Mouse (Mus musculus) embryonic facial prominence, embryonic 10.5 days (tissue): ENCODE results near the gene Cldnd1. TPM values are rescaled to one million over a fixed set of nuclear protein-coding genes. Genes with fewer than 3 reads are reported as not detected.

Experiments used
- DNase-seq: peaks from one replicate; pipeline ENCODE4 v3.0.0-alpha.2; 2017; ENCODE audit warnings: low spot score
- H3K27ac ChIP-seq: fragments of 300-500 bp; sonication (generic); replicated peaks from 2 replicates; pipeline ENCODE4 v1.5.1; 2016; ENCODE audit warnings: mild to moderate bottlenecking
- H3K27me3 ChIP-seq: fragments of 300-500 bp; sonication (generic); replicated peaks from 2 replicates; pipeline ENCODE4 v1.6.1; 2016; ENCODE audit warnings: low read depth, mild to moderate bottlenecking; ENCODE audit not compliant: poor library complexity, severe bottlenecking
- H3K36me3 ChIP-seq: fragments of 300-500 bp; sonication (generic); replicated peaks from 2 replicates; pipeline ENCODE4 v1.6.1; 2016; ENCODE audit warnings: mild to moderate bottlenecking, moderate library complexity
- H3K4me1 ChIP-seq: fragments of 300-500 bp; sonication (generic); 2 replicates; pipeline ENCODE4 v1.6.1; 2016
- H3K4me3 ChIP-seq: fragments of 300-500 bp; sonication (generic); 2 replicates; pipeline ENCODE4 v1.5.1; 2016; ENCODE audit warnings: mild to moderate bottlenecking, moderate library complexity
- H3K9me3 ChIP-seq: fragments of 300-500 bp; sonication (generic); 2 replicates; pipeline ENCODE4 v1.6.1; 2016; ENCODE audit warnings: mild to moderate bottlenecking
- WGBS: fragments of 180-500 bp; shearing (Covaris S2); methylation state at CpG from one replicate; pipeline ENCODE4 v1.1.7; 2016; 5-methylcytosine and 5-hydroxymethylcytosine counted together
- polyA plus RNA-seq: library from polyadenylated mRNA; unstranded; fragments of >200 nt; fragmentation: Nextera tagmentation; extraction: Ambion mirVana; gene quantifications from 2 replicates; pipeline ENCODE4 v1.2.1, GENCODE M21; 2016

The Cldnd1 gene
- polyA plus RNA-seq, 1 experiment from 2014 or later = 105 TPM

GRCm38 (mm10) chr16:58697261-58697660 is 30.4 kb upstream of the Cldnd1 start:
- H3K36me3 ChIP-seq = no peaks in the 10 kb centered on the region
- DNase-seq = no peak
- H3K4me3 ChIP-seq = no peak overlapping the region
- no peaks in the 10 kb centered on the region for H3K27me3 ChIP-seq
- no peak overlapping the region for H3K27ac ChIP-seq
- H3K4me1 ChIP-seq = peaks cover 3% of the 10 kb centered on the region; the same call in 1 of the 2 replicates
- 92% methylated on average over 1 of the region's 1 CpGs for WGBS
- no peaks in the 10 kb centered on the region for H3K9me3 ChIP-seq

- Histone ChIP-seq H3K27me3 (no peaks in the 10 kb centered on the region), H3K36me3 (no peaks in the 10 kb centered on the region), H3K4me3 (no peak overlapping the region), H3K4me1 (peaks cover 13% of the 10 kb centered on the region), H3K27ac (no peak overlapping the region), H3K9me3 (no peaks in the 10 kb centered on the region)
- no peak for DNase-seq
- WGBS = 82% methylated on average over 6 of the region's 6 CpGs
Observed at GRCm38 (mm10) chr16:58700174-58700573, 27.5 kb upstream of the Cldnd1 start.

GRCm38 (mm10) chr16:58700816-58701424 is 26.8 kb upstream of the Cldnd1 start:
- Histone ChIP-seq H3K4me3 (no peak overlapping the region), H3K27ac (no peak overlapping the region), H3K27me3 (no peaks in the 10 kb centered on the region), H3K4me1 (peaks cover 13% of the 10 kb centered on the region), H3K36me3 (no peaks in the 10 kb centered on the region), H3K9me3 (no peaks in the 10 kb centered on the region)
- no peak for DNase-seq
- WGBS = 82% methylated on average over 12 of the region's 12 CpGs

GRCm38 (mm10) chr16:58701779-58702178 is 25.9 kb upstream of the Cldnd1 start:
- no peaks in the 10 kb centered on the region for H3K9me3 ChIP-seq
- no peak for DNase-seq
- H3K4me1 ChIP-seq = peaks cover 13% of the 10 kb centered on the region
- 68% methylated on average over 6 of the region's 6 CpGs for WGBS
- no peaks in the 10 kb centered on the region for H3K36me3 ChIP-seq
- no peaks in the 10 kb centered on the region for H3K27me3 ChIP-seq
- no peak overlapping the region for H3K4me3 ChIP-seq
- no peak overlapping the region for H3K27ac ChIP-seq

- H3K9me3 ChIP-seq = no peaks in the 10 kb centered on the region
- H3K36me3 ChIP-seq = no peaks in the 10 kb centered on the region
- H3K4me3 ChIP-seq = no peak overlapping the region
- no peak for DNase-seq
- no peaks in the 10 kb centered on the region for H3K27me3 ChIP-seq
- peaks cover 13% of the 10 kb centered on the region for H3K4me1 ChIP-seq
- no peak overlapping the region for H3K27ac ChIP-seq
- 83% methylated on average over 10 of the region's 10 CpGs for WGBS
Observed at GRCm38 (mm10) chr16:58702329-58702932, 25.3 kb upstream of the Cldnd1 start.

DNA sequence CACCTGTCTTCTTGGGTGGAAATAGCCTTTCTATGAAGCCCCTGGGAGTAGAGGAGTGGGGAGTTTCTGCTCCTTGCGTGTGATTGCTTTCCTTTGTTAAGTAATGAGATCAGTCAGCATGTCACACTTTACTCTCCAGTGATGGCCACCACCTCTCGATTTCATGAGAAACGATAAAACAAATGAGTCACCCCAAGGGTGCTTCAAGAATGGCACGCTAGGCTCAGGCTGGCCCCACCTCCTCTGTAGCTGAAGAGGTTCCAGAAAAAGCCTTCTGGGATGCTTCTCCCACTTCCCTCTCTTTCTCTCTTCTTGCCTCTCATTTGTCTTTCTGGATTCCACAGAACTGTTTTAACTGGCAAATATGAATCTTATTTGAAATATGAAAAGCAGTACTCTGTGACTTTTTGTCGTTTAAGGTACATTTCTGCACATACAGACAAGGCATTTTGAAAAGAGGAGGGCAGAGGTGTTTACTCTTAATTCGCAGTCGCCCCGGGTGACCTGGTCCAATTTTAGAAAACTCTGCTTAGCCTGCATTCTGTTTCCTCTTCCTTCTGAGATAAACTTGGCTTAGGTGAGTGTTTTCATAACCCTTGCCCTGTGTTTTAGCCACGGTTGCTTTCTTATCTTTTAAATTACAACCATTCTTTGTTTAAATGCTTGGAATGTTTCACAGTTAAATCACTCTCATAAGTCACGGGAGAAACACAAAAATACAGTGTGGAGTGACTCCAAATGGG is 24.2 kb upstream of the Cldnd1 start:
- WGBS = 36% methylated on average over 10 of the region's 10 CpGs
- H3K9me3 ChIP-seq = no peaks in the 10 kb centered on the region
- H3K36me3 ChIP-seq = no peaks in the 10 kb centered on the region
- H3K27ac ChIP-seq = no peak overlapping the region
- no peak overlapping the region for H3K4me3 ChIP-seq
- peaks cover 13% of the 10 kb centered on the region for H3K4me1 ChIP-seq
- H3K27me3 ChIP-seq = no peaks in the 10 kb centered on the region
- no peak for DNase-seq

GRCm38 (mm10) chr16:58704999-58705398 is 22.7 kb upstream of the Cldnd1 start:
- Histone ChIP-seq H3K9me3 (no peaks in the 10 kb centered on the region), H3K4me1 (peaks cover 13% of the 10 kb centered on the region), H3K27me3 (no peaks in the 10 kb centered on the region), H3K36me3 (no peaks in the 10 kb centered on the region), H3K4me3 (no peak overlapping the region), H3K27ac (no peak overlapping the region)
- no peak for DNase-seq

- H3K27ac ChIP-seq = no peak overlapping the region
- no peak overlapping the region for H3K4me3 ChIP-seq
- no peaks in the 10 kb centered on the region for H3K27me3 ChIP-seq
- H3K9me3 ChIP-seq = no peaks in the 10 kb centered on the region
- H3K36me3 ChIP-seq = no peaks in the 10 kb centered on the region
- 86% methylated on average over 4 of the region's 4 CpGs for WGBS
- DNase-seq = no peak
- H3K4me1 ChIP-seq = peaks cover 9% of the 10 kb centered on the region; the same call in 1 of the 2 replicates
Observed at GRCm38 (mm10) chr16:58707276-58707905, 20.3 kb upstream of the Cldnd1 start.

DNA sequence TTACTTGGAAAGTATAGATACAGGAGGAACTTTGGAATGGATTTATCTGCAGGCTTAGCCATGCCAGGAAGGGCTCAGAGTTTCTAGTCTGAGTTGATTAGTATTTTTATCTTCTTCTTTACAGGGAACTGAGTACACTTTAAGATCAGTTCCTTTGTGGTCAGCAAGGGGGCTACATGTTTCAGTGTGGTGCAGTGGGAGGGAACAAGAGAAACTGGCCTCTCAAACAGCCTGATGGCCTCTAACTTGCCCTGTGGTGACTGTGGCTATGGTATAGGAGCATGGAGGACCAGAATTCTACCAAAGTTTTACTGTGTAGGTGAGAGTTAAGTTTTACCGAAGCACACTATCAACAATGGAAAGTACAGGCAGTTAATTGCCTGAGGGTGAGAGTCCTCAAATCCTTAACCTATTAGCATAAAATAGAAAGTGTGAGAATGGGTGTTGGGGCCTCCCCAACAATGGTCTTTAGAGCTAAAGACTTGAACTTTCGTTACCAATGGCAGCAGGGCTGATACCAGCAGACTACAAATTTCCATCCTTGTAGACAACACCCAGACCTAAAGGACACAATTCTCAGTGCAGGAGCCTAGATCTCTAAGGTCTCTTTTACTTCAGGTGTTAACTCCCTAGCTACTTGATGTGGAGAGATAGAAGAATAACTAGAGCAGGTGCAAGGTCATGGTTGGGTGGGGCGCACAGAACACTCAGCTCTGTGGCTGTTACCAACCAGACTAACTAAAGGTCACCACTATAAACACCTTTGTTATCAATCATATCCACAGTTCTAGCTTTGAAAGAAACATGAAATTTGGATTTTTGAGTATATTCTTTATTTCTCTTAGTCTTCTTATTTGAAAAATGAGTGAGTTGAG is 18.9 kb upstream of the Cldnd1 start:
- Histone ChIP-seq H3K36me3 (no peaks in the 10 kb centered on the region), H3K27me3 (no peaks in the 10 kb centered on the region), H3K4me1 (peaks cover 2% of the 10 kb centered on the region; the same call in 1 of the 2 replicates), H3K9me3 (no peaks in the 10 kb centered on the region), H3K27ac (no peak overlapping the region), H3K4me3 (no peak overlapping the region)
- no peak for DNase-seq
- WGBS = 83% methylated on average over 3 of the region's 3 CpGs

- Histone ChIP-seq H3K27ac (no peak overlapping the region), H3K9me3 (no peaks in the 10 kb centered on the region), H3K4me1 (no peaks in the 10 kb centered on the region), H3K4me3 (no peak overlapping the region), H3K27me3 (no peaks in the 10 kb centered on the region), H3K36me3 (no peaks in the 10 kb centered on the region)
- WGBS = 80% methylated on average over 4 of the region's 4 CpGs
- DNase-seq = no peak
Observed at GRCm38 (mm10) chr16:58709536-58709935, 18.2 kb upstream of the Cldnd1 start.

- 73% methylated on average over 8 of the region's 8 CpGs for WGBS
- no peaks in the 10 kb centered on the region for H3K9me3 ChIP-seq
Observed at GRCm38 (mm10) chr16:58712221-58712620, 15.5 kb upstream of the Cldnd1 start.

GRCm38 (mm10) chr16:58713128-58713527 is 14.6 kb upstream of the Cldnd1 start:
- DNase-seq = no peak
- Histone ChIP-seq H3K4me1 (no peaks in the 10 kb centered on the region), H3K9me3 (no peaks in the 10 kb centered on the region), H3K36me3 (no peaks in the 10 kb centered on the region), H3K27ac (no peak overlapping the region), H3K27me3 (0 out of 2 replicates have a peak, but pooled peaks cover 2% of the 10 kb centered on the region), H3K4me3 (no peak overlapping the region)
- WGBS = 91% methylated on average over 1 of the region's 1 CpGs

More at GRCm38 (mm10) chr16:58712221-58712620, 15.5 kb upstream of the Cldnd1 start:
- H3K4me1 ChIP-seq = no peaks in the 10 kb centered on the region
- H3K36me3 ChIP-seq = no peaks in the 10 kb centered on the region
- no peak overlapping the region for H3K27ac ChIP-seq
- no peak for DNase-seq
- H3K4me3 ChIP-seq = no peak overlapping the region
- H3K27me3 ChIP-seq = no peaks in the 10 kb centered on the region
